Mouse (Mus musculus) ES-E14 (cell line): Measurements from ENCODE around the gene Gm20683.

Experiments used
- MAFK ChIP-seq: IDR thresholded peaks from 2 replicates; pipeline ENCODE4 v1.6.1; 2014; ENCODE audit warnings: mild to moderate bottlenecking, low read depth, low read length, inconsistent platforms; ENCODE audit not compliant: insufficient read depth
- ZC3H11A ChIP-seq: IDR thresholded peaks from 2 replicates; pipeline ENCODE4 v1.6.1; 2012; ENCODE audit warnings: low read depth, mild to moderate bottlenecking, inconsistent platforms, low read length, borderline replicate concordance

GRCm38 (mm10) chr17:25880913-25881641 is 39.5 kb upstream of the Gm20683 start:
- TF ChIP-seq ZC3H11A, result no peak
- no peak for TF ChIP-seq MAFK
